Mouse (Mus musculus) liver, postnatal 0 days (tissue): ENCODE data around the gene Dock4.

ENCODE experiments used
- CTCF ChIP-seq: sonication (generic); IDR thresholded peaks from 2 replicates; pipeline ENCODE4 v1.5.1; 2016; ENCODE audit warnings: antibody characterized with exemption, low read depth
- EP300 ChIP-seq: IDR thresholded peaks from 2 replicates; pipeline ENCODE4 v1.6.1; 2016; ENCODE audit warnings: antibody characterized with exemption, low read depth, mild to moderate bottlenecking

DNA sequence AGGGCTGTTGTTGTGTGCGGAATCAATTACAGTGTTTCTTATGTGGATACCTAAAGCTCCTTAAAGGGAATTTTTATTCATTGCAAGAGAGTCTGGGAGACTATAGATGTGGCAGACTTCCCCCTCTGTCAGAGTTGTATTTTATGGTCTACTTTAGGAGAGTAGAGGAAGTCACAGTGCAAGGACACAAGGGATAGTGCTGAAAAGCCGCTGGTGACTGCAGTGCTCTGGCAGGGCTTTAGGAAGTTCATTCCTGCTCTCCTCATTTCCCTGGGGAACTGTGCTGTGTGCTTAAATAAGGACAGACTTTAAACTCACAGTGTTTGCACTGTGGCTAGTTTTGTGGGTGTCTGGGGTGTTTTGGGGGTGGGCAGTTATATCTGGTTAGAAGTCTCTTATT, 118.5 kb downstream of the Dock4 start:
- no peak for TF ChIP-seq CTCF
- TF ChIP-seq EP300, result no peak
